Comparison of ENCODE assay signal across 19 mouse cellular contexts in the genomic region with DNA sequence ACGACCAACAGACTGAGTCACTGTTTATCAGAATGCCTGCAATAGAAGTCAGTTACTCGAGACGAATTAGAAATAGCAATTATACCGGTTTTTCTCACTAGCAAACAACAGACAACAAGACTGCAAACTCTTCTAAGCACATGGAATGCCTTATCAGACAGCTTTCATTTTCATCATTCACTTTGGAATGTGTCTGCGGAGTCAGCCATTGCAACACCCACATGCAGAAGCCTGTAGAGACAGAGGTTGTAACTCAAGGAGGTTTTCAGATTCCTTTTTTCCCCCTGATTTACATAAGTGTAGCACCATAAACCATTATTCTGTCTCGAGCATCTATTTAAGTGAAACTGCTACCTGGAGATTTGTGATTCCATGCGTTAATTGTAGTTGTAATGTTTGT.
DNase-seq lines count a peak whose midpoint lies in the region; ATAC-seq and TF ChIP-seq lines count a peak whose summit lies in the region.
"Had no signal": no experiment of that assay in that cellular context is flagged by ENCODE, and none has a peak within 500 bp of the region (broad histone marks: within the 10 kb centered on the region; RNA-seq: fewer than 3 reads in every experiment).

No protein-coding gene starts in this region.

- ATAC-seq in lung, embryonic 14.5 days (ENCODE audit: insufficient read depth), result no peak
- peak; percentile 69 for ATAC-seq in Patski
- ATAC-seq: CD4-positive, CD25-positive, alpha-beta regulatory T cell, adult 4 months; forebrain, embryonic 15.5 days had no signal

- no peak overlapping the region for H3K4me2 ChIP-seq in lung, embryonic 14.5 days
- H3K4me2 ChIP-seq: embryonic facial prominence, embryonic 15.5 days; forebrain, embryonic 15.5 days; heart, embryonic 12.5 days; hindbrain, embryonic 15.5 days had no signal

- no peak overlapping the region for H3K9ac ChIP-seq in lung, embryonic 14.5 days
- H3K9ac ChIP-seq: embryonic facial prominence, embryonic 15.5 days; forebrain, embryonic 15.5 days; heart, embryonic 12.5 days; hindbrain, embryonic 15.5 days had no signal

- 40% methylated on average over 7 of the region's 7 CpGs for WGBS in lung, embryonic 14.5 days

- H3K9me3 ChIP-seq in lung, embryonic 14.5 days (ENCODE audit: low read depth, low read length), result no peaks in the 10 kb centered on the region
- H3K9me3 ChIP-seq: embryonic facial prominence, embryonic 15.5 days; forebrain, embryonic 15.5 days; G1E; hindbrain, embryonic 15.5 days had no signal

- no peaks in the 10 kb centered on the region for H3K4me1 ChIP-seq in lung, embryonic 14.5 days (ENCODE audit: insufficient read depth)
- H3K4me1 ChIP-seq: embryonic facial prominence, embryonic 15.5 days; forebrain, embryonic 15.5 days; hindbrain, embryonic 15.5 days had no signal

- DNase-seq in lung, embryonic 14.5 days, result peak; percentile 43
- DNase-seq in lung, postnatal 25 days (ENCODE audit: low spot score), result no peak
- peak; percentile 21 for DNase-seq in lung, postnatal 36 days
- no peak for DNase-seq in lung, postnatal 14 days
- DNase-seq in Patski (ENCODE audit: low read depth, low spot score), result peak; percentile 13
- no peak for DNase-seq in left cerebral cortex, adult 9 months (ENCODE audit: low spot score in 2 of 2)
- DNase-seq in frontal cortex, postnatal 10 days (ENCODE audit: low spot score in 2 of 2), result no peak
- DNase-seq: adrenal gland, adult 2 months; adrenal gland, postnatal 25 days; cerebellum, adult 2 months; cerebellum, postnatal 14 days; embryo, embryonic 11 days; gastrocnemius, postnatal 14 days had no signal

- TF ChIP-seq CTCF in lung, embryonic 14.5 days (IDR thresholded peaks at IDR 0.05; ENCODE audit: low read depth), result no peak
- TF ChIP-seq CTCF in Patski (IDR thresholded peaks at IDR 0.05), result no peak

- in situ Hi-C loops in Patski (cut with MboI; ENCODE audit: low pct_unique_long_range_greater_than_20kb), result no loop called here

- H3K36me3 ChIP-seq in lung, embryonic 14.5 days (ENCODE audit: insufficient read depth), result no peaks in the 10 kb centered on the region
- H3K36me3 ChIP-seq: embryonic facial prominence, embryonic 15.5 days; forebrain, embryonic 15.5 days; G1E; heart, embryonic 12.5 days; hindbrain, embryonic 15.5 days had no signal

- no peaks in the 10 kb centered on the region for H3K27me3 ChIP-seq in lung, embryonic 14.5 days (ENCODE audit: insufficient read depth, low read length)
- H3K27me3 ChIP-seq in Patski, result no peaks in the 10 kb centered on the region
- H3K27me3 ChIP-seq: embryonic facial prominence, embryonic 15.5 days; forebrain, embryonic 15.5 days; heart, embryonic 12.5 days; hindbrain, embryonic 15.5 days had no signal

- H3K27ac ChIP-seq in lung, embryonic 14.5 days (ENCODE audit: low read depth), result no peak overlapping the region
- H3K27ac ChIP-seq: embryonic facial prominence, embryonic 15.5 days; forebrain, embryonic 15.5 days; hindbrain, embryonic 15.5 days had no signal

- no peak overlapping the region for H3K4me3 ChIP-seq in lung, embryonic 14.5 days (ENCODE audit: low read depth, low read length)
- H3K4me3 ChIP-seq: embryonic facial prominence, embryonic 15.5 days; forebrain, embryonic 15.5 days; heart, embryonic 12.5 days; hindbrain, embryonic 15.5 days had no signal

- POLR2A ChIA-PET in Patski (lab: Charles Lee), result no interaction called here

- CTCF ChIA-PET in Patski (lab: Charles Lee), result no interaction called here

Comparison
In these comparisons a context has a peak if more than half of its experiments do, and no peak if none do; other contexts are left out.
1. DNase-seq: peak in lung, embryonic 14.5 days (single experiment), lung, postnatal 36 days (single experiment) and Patski (single experiment); none in lung, postnatal 25 days (single experiment), lung, postnatal 14 days (single experiment), left cerebral cortex, adult 9 months (0 of 2) and frontal cortex, postnatal 10 days (0 of 2).